Mouse (Mus musculus) kidney, adult 9 months (tissue): ENCODE results near the gene Gse1.

Experiments
- DNase-seq: peaks from one replicate; pipeline ENCODE4 v3.0.0; 2022

Gse1 gene

GRCm38 (mm10) chr8:120276051-120276890 lies 48.0 kb downstream of the Gse1 start:
- peak; percentile 92 for DNase-seq

- peak; percentile 39 for DNase-seq
Measured at GRCm38 (mm10) chr8:120276891-120277426, 48.7 kb downstream of the Gse1 start.

GRCm38 (mm10) chr8:120278009-120278408 lies 49.8 kb downstream of the Gse1 start:
- no peak for DNase-seq

GRCm38 (mm10) chr8:120279418-120279817 lies 51.2 kb downstream of the Gse1 start:
- no peak for DNase-seq

GRCm38 (mm10) chr8:120281487-120281886 lies 53.2 kb downstream of the Gse1 start:
- DNase-seq, result peak; percentile 76

- DNase-seq, result no peak
Measured at GRCm38 (mm10) chr8:120282465-120282864, 54.2 kb downstream of the Gse1 start.

GRCm38 (mm10) chr8:120284265-120284664 lies 56.0 kb downstream of the Gse1 start:
- DNase-seq, result no peak

GRCm38 (mm10) chr8:120285033-120285432 lies 56.8 kb downstream of the Gse1 start:
- DNase-seq, result peak; percentile 48

- no peak for DNase-seq
Measured at GRCm38 (mm10) chr8:120285878-120286277, 57.6 kb downstream of the Gse1 start.

GRCm38 (mm10) chr8:120288122-120288908 lies 60.1 kb downstream of the Gse1 start:
- DNase-seq, result peak; percentile 51

- no peak for DNase-seq
Measured at GRCm38 (mm10) chr8:120289191-120289590, 60.9 kb downstream of the Gse1 start.

- no peak for DNase-seq
Measured at GRCm38 (mm10) chr8:120289698-120290181, 61.5 kb downstream of the Gse1 start.

GRCm38 (mm10) chr8:120290614-120291013 lies 62.4 kb downstream of the Gse1 start:
- DNase-seq, result no peak

- no peak for DNase-seq
Measured at GRCm38 (mm10) chr8:120291650-120292049, 63.4 kb downstream of the Gse1 start.

- no peak for DNase-seq
Measured at GRCm38 (mm10) chr8:120292316-120293107, 64.3 kb downstream of the Gse1 start.

GRCm38 (mm10) chr8:120293421-120294357 lies 65.4 kb downstream of the Gse1 start:
- no peak for DNase-seq

- no peak for DNase-seq
Measured at GRCm38 (mm10) chr8:120294982-120295870, 67.0 kb downstream of the Gse1 start.

GRCm38 (mm10) chr8:120297000-120297399 lies 68.7 kb downstream of the Gse1 start:
- no peak for DNase-seq

GRCm38 (mm10) chr8:120298601-120299532 lies 70.6 kb downstream of the Gse1 start:
- no peak for DNase-seq
